Mouse (Mus musculus): ENCODE measurements at regions not wholly inside any gene's neighbourhood (a gene's known extent, or its start where the extent isn't known, plus 50 kb on each side); places are given as distances from the start of the nearest gene placed in this dataset.

GRCm38 (mm10) chr1:107908236-107909063, 318.6 kb downstream of the Serpinb8 start:
- DNase-seq (ENCODE audit: low read depth, low spot score), result no peak

DNA sequence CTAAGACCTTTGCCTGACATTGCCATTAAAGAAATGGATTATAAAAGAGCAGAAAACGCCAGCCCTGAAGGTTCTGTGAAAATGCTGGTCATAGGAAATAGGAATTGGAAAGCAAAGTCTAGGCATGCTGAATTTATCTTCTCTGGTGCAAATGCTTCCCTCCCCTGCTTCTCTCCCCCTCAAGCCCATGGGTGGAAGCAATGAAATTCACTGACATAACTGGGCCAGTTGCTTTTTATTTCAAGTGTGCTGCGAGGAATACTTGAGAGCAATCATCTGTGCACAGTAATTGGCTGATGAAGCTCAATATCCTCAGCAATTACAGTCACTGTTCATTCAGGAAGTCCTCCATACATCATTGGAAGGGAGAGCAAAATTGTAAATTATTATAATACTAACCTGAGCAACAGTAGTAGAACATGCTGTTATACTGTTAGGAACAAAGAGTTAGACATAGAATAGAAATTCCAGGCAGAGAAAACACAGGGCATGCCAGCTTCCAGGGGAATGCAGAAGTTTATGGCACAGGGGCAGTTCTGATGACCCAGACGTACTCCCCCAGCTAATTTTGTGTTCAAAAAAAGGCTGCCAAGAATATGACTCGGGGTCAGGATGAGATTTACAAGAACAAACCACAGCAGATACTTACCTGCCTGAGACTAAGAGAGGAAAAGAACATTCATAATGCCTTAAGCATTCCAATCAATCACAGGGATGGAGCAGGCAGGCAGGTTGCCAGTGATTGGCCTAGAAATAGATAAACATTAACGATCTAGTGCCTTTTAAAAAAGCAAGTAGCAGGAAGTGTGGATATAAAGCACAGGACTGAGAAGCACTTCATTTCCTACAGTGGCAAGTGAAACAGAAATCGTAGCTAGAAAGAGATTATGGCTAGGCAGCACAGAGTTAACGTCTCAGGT, 325.1 kb downstream of the Serpinb8 start:
- no peak for DNase-seq (ENCODE audit: low read depth, low spot score)

DNA sequence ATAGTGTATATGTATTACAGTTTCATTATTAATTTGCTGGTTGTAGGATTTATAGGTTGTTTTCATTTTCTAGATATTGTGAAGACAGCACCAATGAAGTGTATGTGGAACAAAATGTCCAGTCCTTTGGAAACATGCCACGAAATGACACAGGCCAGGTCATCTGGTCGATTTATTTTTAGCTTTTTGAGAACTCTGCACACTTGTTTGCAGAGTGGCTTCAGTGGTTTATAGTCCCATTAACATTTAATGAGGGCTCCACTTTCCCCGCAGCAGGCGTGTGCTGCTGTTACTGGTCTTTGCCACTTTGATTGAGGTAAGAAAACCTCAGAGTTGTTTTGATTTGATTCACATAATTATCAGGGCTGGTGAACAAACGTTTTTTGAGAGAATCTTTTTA, 327.2 kb downstream of the Serpinb8 start:
- DNase-seq (ENCODE audit: low read depth, low spot score), result no peak

- no peak for DNase-seq (ENCODE audit: low read depth, low spot score)
Measured at GRCm38 (mm10) chr1:107941601-107942270, 351.9 kb downstream of the Serpinb8 start.

DNA sequence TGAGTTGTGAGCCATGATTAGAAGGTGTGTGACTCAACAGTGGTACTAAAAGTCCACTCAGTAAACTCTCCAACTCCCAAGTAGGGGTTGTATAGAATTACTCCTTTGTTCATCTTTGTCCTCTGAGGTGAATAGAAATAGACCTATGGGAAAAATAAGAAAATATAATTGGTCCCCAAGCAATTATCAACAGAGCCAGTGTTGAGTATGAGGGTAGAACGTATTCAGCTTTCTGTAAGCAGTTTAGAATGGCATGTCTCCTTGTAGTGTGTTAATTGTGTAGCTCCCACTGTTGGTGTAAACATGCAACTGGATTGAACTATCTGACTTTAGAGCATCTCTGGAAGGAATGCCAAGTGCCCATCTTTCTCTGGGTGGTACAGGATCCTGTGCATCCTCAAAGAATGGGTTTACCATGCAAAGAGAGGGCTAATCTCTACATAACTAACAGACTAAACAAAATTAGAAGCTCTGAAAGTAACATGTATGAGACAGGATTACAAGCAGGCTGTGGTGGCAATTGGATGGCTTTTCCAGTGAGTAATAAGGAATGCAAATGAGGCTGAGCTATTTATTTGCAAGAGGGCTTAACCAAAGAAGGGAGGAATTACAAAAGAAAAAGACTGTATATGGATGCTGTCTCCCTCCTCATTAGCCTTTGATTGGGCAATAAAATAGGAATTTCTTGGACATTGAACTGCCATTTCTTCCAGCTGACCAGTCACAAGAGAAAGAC, 356.6 kb downstream of the Serpinb8 start:
- DNase-seq (ENCODE audit: low read depth, low spot score), result no peak

GRCm38 (mm10) chr1:107950396-107950795, 360.6 kb downstream of the Serpinb8 start:
- no peak for DNase-seq (ENCODE audit: low read depth, low spot score)

- no peak for DNase-seq (ENCODE audit: low read depth, low spot score)
Measured at GRCm38 (mm10) chr1:107961009-107961408, 371.2 kb downstream of the Serpinb8 start.

DNA sequence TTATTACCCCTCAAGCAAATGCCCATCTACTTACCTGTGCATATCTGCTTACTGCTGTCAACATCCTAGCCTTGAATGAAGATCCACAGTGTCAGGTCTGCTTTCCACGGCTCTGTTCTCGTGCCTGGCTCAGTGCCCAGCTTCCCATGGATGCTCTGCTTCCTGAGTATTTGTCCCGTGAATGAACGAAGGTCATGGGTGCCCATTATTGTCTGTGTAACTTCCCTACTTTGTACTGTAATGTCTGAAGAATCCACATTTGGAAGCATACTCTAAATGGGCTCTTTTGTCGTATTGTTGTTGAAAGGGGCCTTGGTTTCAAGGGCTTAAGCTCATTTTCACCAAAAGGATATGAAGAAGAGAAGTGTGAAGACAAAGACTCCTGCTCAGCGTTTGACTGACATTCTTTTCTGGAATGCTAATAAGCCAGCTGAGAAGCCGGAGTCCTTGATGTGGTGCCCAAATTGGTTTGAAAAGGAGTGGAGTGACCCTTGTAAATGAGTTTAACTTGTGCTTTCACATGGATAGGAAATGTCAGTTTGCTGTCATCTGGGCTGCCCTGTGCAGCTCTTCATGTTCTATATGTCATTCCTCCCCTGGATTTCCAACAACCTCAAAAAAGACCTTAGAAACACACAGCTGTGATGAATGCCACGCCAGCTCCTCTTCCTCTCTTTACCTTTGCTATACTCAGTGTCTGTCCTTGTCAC, 386.0 kb downstream of the Serpinb8 start:
- DNase-seq (ENCODE audit: low read depth, low spot score), result no peak

DNA sequence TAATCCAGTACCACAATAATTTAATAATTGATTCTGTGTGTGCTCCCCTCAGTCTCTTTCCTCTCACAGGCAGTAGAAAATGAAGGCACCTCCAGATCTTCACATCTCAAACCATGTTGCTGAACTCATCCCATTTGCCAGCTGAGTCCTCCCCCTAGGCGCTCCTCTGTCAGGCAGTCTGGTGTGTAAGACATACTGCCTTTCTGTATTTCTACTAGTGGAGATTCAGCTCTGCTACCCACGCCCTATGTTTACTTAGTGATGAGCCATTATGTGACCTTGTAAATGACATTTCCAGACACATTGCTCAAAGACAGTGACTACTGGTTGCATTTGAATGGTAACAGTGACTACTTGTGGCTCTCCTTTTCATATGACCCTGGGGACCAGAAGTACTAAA, 387.9 kb downstream of the Serpinb8 start:
- no peak for DNase-seq (ENCODE audit: low read depth, low spot score)

DNA sequence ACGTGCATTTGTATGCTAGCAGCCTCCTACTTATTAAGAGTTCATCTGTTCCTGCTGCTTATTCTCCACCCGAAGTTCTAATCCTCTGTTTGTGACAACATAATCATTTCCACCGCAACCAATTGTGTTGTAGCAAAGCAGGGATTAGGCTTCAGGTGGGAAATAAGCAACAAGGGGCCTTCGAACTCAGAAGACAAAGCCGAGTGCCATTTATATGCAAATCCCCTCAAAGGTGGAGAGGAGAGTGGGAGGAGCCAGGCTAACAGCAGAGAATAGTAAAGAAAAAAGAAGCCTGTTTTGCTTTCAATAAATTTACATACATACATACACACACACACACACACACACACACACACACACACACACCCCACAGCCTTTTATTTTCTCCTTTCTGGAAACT, 388.6 kb downstream of the Serpinb8 start:
- no peak for DNase-seq (ENCODE audit: low read depth, low spot score)

DNA sequence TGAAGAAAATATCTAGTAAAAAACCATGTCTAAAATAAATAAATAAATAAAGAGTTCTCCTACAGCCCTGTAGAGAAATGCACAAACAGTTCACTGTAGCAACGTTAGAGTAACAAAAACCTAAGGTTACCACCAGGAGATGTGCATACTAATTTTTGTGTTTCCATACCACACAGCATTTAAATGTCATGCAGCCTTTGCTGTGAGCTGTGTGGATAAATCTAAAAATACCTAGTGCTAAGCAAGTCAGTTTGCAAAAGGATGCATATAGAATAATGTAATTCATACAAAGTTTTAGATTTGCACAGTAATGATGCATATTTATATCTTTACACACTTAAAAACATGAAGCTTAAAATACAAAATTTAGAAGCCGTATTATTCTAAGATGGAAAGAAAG, 395.8 kb downstream of the Serpinb8 start:
- DNase-seq (ENCODE audit: low read depth, low spot score), result no peak

- DNase-seq (ENCODE audit: low read depth, low spot score), result peak; percentile 8
Measured at GRCm38 (mm10) chr1:107988076-107988475, 398.3 kb downstream of the Serpinb8 start.

GRCm38 (mm10) chr1:107993013-107993412, 403.2 kb downstream of the Serpinb8 start:
- DNase-seq (ENCODE audit: low read depth, low spot score), result no peak

GRCm38 (mm10) chr1:108023721-108024353, 434.0 kb downstream of the Serpinb8 start:
- DNase-seq (ENCODE audit: low read depth, low spot score), result no peak

- no peak for DNase-seq (ENCODE audit: low read depth, low spot score)
Measured at GRCm38 (mm10) chr1:108024705-108025104, 434.9 kb downstream of the Serpinb8 start.

GRCm38 (mm10) chr1:108026461-108026860, 436.7 kb downstream of the Serpinb8 start:
- DNase-seq (ENCODE audit: low read depth, low spot score), result no peak

GRCm38 (mm10) chr1:108046194-108046593, 456.4 kb downstream of the Serpinb8 start:
- no peak for DNase-seq (ENCODE audit: low read depth, low spot score)

DNA sequence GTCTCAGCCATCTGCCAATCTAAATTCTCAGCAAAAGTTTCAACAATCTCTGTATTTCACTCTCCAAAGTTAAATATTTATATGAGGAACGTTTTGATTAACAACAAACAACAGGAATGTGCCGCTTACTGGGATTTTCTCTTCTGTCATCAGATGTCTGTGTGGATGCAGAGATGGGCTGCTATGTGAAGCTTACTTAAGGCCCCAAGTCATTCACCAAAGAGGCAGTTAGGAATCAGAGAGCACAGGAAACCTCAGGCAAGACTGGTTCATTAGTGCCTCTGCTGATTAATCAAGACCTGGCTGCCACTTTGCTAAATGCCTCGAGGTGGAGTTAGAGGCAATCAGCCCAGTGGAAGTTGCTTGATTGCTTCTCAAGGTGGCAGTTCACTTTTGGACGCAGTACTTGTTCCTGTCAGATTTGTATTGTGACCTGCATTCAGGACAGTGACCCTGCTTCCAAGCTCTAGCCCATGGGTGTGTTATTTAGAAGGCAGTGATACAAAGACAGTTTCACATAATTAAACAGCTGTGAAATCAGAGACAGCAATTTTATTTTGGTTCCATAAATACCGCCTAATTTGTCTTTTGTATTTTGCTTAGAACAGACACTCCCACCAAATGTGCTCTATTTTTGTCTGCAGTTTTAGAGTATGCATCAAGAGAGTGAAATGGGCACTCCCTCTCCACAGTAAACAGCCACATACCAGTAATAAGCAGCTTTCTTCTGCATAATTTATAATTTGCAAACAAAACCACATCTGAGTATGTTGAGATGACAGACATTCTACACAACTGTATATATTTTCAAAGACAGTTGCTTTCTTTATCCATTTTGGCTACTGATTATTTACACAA, 457.3 kb downstream of the Serpinb8 start:
- DNase-seq (ENCODE audit: low read depth, low spot score), result no peak

DNA sequence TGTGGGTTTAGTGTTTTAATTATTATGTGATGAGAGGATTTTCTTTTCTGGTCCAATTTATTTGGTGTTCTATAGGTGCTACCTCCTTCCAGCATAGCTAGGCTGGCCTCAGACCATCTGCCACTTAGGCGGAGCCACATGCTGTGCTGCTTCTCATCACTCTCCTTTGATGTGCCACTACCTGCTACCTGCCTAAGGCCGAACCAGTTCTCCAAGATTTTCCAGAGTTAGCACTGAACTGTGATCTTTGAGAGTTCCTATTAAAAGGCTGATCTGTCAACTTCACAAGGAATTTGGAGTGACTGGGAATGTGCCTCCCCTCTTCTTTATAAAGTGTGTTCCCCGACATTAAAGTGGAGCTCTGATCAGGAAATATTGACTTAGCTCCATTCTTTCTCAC, 504.8 kb downstream of the Serpinb8 start:
- DNase-seq (ENCODE audit: low read depth, low spot score), result no peak

Data from mesoderm, embryonic 11.5 days (tissue).